Mouse (Mus musculus): ENCODE measurements around the gene Olfr749. TPM values are rescaled to one million over a fixed set of nuclear protein-coding genes. Genes with fewer than 3 reads are reported as not detected.
"Not testable (repeated sequence)": the region's sequence is repeated elsewhere in the genome, so short reads cannot be mapped to it uniquely, and the experiment has no call there.

The Olfr749 gene
- polyA plus RNA-seq, 1 experiment from 2014 or later: not detected

- no peak for ATAC-seq
- Histone ChIP-seq H3K27ac (ENCODE audit: low read depth, low read length) (no peak overlapping the region), H3K4me1 (replicated peaks; ENCODE audit: control insufficient read depth, insufficient read depth, low read length) (no peaks in the 10 kb centered on the region), H3K27me3 (replicated peaks; ENCODE audit: control insufficient read depth, insufficient read depth, low read length) (no peaks in the 10 kb centered on the region), H3K36me3 (ENCODE audit: control insufficient read depth, insufficient read depth) (peaks cover 56% of the 10 kb centered on the region), H3K9ac (ENCODE audit: low read depth, low read length) (no peak overlapping the region), H3K4me3 (ENCODE audit: low read depth, low read length) (no peak overlapping the region), H3K4me2 (replicated peaks; ENCODE audit: low read depth) (no peak overlapping the region), H3K9me3 (ENCODE audit: control insufficient read depth) (no peaks in the 10 kb centered on the region)
- no peak for TF ChIP-seq CTCF (IDR thresholded peaks at IDR 0.05; ENCODE audit: low read depth)
- WGBS: 94% methylated on average over 6 of the region's 6 CpGs
Observed at GRCm38 (mm10) chr14:50765736-50766135, 20.8 kb upstream of the Olfr749 start.

- H3K4me2 ChIP-seq (replicated peaks; ENCODE audit: low read depth): no peak overlapping the region
- no peak overlapping the region for H3K4me3 ChIP-seq (ENCODE audit: low read depth, low read length)
- no peaks in the 10 kb centered on the region for H3K36me3 ChIP-seq (ENCODE audit: control insufficient read depth, insufficient read depth)
- no peak for TF ChIP-seq CTCF (IDR thresholded peaks at IDR 0.05; ENCODE audit: low read depth)
- H3K9me3 ChIP-seq (ENCODE audit: control insufficient read depth): no peaks in the 10 kb centered on the region
- no peaks in the 10 kb centered on the region for H3K4me1 ChIP-seq (replicated peaks; ENCODE audit: control insufficient read depth, insufficient read depth, low read length)
- H3K9ac ChIP-seq (ENCODE audit: low read depth, low read length): no peak overlapping the region
- 78% methylated on average over 5 of the region's 5 CpGs for WGBS
- no peak overlapping the region for H3K27ac ChIP-seq (ENCODE audit: low read depth, low read length)
- H3K27me3 ChIP-seq (replicated peaks; ENCODE audit: control insufficient read depth, insufficient read depth, low read length): no peaks in the 10 kb centered on the region
- no peak for ATAC-seq
Observed at GRCm38 (mm10) chr14:50758416-50759085, 13.7 kb upstream of the Olfr749 start.

- 31% methylated on average over 2 of the region's 2 CpGs for WGBS
- no peak overlapping the region for H3K4me2 ChIP-seq (replicated peaks; ENCODE audit: low read depth)
- H3K27me3 ChIP-seq (replicated peaks; ENCODE audit: control insufficient read depth, insufficient read depth, low read length): no peaks in the 10 kb centered on the region
- H3K4me3 ChIP-seq (ENCODE audit: low read depth, low read length): no peak overlapping the region
- H3K4me1 ChIP-seq (replicated peaks; ENCODE audit: control insufficient read depth, insufficient read depth, low read length): no peaks in the 10 kb centered on the region
- no peak overlapping the region for H3K27ac ChIP-seq (ENCODE audit: low read depth, low read length)
- ATAC-seq: no peak
- no peaks in the 10 kb centered on the region for H3K9me3 ChIP-seq (ENCODE audit: control insufficient read depth)
- no peaks in the 10 kb centered on the region for H3K36me3 ChIP-seq (ENCODE audit: control insufficient read depth, insufficient read depth)
- H3K9ac ChIP-seq (ENCODE audit: low read depth, low read length): no peak overlapping the region
- TF ChIP-seq CTCF (IDR thresholded peaks at IDR 0.05; ENCODE audit: low read depth): no peak
Observed at GRCm38 (mm10) chr14:50741584-50741983, 3.3 kb downstream of the Olfr749 start.

- Histone ChIP-seq H3K4me1 (replicated peaks; ENCODE audit: control insufficient read depth, insufficient read depth, low read length) (no peaks in the 10 kb centered on the region), H3K9ac (ENCODE audit: low read depth, low read length) (no peak overlapping the region), H3K27me3 (replicated peaks; ENCODE audit: control insufficient read depth, insufficient read depth, low read length) (no peaks in the 10 kb centered on the region), H3K4me3 (ENCODE audit: low read depth, low read length) (no peak overlapping the region), H3K27ac (ENCODE audit: low read depth, low read length) (no peak overlapping the region), H3K9me3 (ENCODE audit: control insufficient read depth) (no peaks in the 10 kb centered on the region), H3K4me2 (replicated peaks; ENCODE audit: low read depth) (no peak overlapping the region), H3K36me3 (ENCODE audit: control insufficient read depth, insufficient read depth) (no peaks in the 10 kb centered on the region)
- TF ChIP-seq CTCF (IDR thresholded peaks at IDR 0.05; ENCODE audit: low read depth): no peak
- 78% methylated on average over 2 of the region's 2 CpGs for WGBS
- no peak for ATAC-seq
Observed at GRCm38 (mm10) chr14:50740334-50740733, 4.6 kb downstream of the Olfr749 start.

GRCm38 (mm10) chr14:50722371-50722770, 22.5 kb downstream of the Olfr749 start:
- H3K9me3 ChIP-seq (ENCODE audit: control insufficient read depth); H3K27me3 ChIP-seq (replicated peaks; ENCODE audit: control insufficient read depth, insufficient read depth, low read length); H3K4me2 ChIP-seq (replicated peaks; ENCODE audit: low read depth); H3K4me1 ChIP-seq (replicated peaks; ENCODE audit: control insufficient read depth, insufficient read depth, low read length); H3K27ac ChIP-seq (ENCODE audit: low read depth, low read length); H3K4me3 ChIP-seq (ENCODE audit: low read depth, low read length); H3K9ac ChIP-seq (ENCODE audit: low read depth, low read length); ATAC-seq; H3K36me3 ChIP-seq (ENCODE audit: control insufficient read depth, insufficient read depth): not testable (repeated sequence)
- 84% methylated on average over 3 of the region's 4 CpGs for WGBS

- not testable (repeated sequence) for H3K4me2 ChIP-seq (replicated peaks; ENCODE audit: low read depth); H3K9me3 ChIP-seq (ENCODE audit: control insufficient read depth); ATAC-seq; H3K4me1 ChIP-seq (replicated peaks; ENCODE audit: control insufficient read depth, insufficient read depth, low read length); H3K36me3 ChIP-seq (ENCODE audit: control insufficient read depth, insufficient read depth); H3K4me3 ChIP-seq (ENCODE audit: low read depth, low read length); H3K27me3 ChIP-seq (replicated peaks; ENCODE audit: control insufficient read depth, insufficient read depth, low read length); H3K27ac ChIP-seq (ENCODE audit: low read depth, low read length); H3K9ac ChIP-seq (ENCODE audit: low read depth, low read length)
- WGBS: 89% methylated on average over 15 of the region's 15 CpGs
Observed at GRCm38 (mm10) chr14:50719875-50720274, 25.0 kb downstream of the Olfr749 start.

- whole genome bisulfite sequencing: 63% methylated on average over 1 of the region's 1 CpGs
- H3K4me2 ChIP-seq (replicated peaks; ENCODE audit: low read depth): no peak within 1 kb of the TSS
Observed at GRCm38 (mm10) chr14:50707073-50707472, 37.8 kb downstream of the Olfr749 start, which contains the start of gene Olfr748. Olfr748 (plus strand) TSS chr14:50707373.

More at GRCm38 (mm10) chr14:50707073-50707472, 37.8 kb downstream of the Olfr749 start, which contains the start of gene Olfr748:
- no peak for ATAC-seq
- Histone ChIP-seq H3K27me3 (replicated peaks; ENCODE audit: control insufficient read depth, insufficient read depth, low read length) (no peaks in the 10 kb centered on the region), H3K4me1 (replicated peaks; ENCODE audit: control insufficient read depth, insufficient read depth, low read length) (no peaks in the 10 kb centered on the region), H3K27ac (ENCODE audit: low read depth, low read length) (no peak within 1 kb of the TSS), H3K9me3 (ENCODE audit: control insufficient read depth) (no peaks in the 10 kb centered on the region), H3K36me3 (ENCODE audit: control insufficient read depth, insufficient read depth) (no peaks in the 10 kb centered on the region), H3K4me3 (ENCODE audit: low read depth, low read length) (no peak within 1 kb of the TSS), H3K9ac (ENCODE audit: low read depth, low read length) (no peak within 1 kb of the TSS)
- TF ChIP-seq CTCF (IDR thresholded peaks at IDR 0.05; ENCODE audit: low read depth): no peak
